Mouse (Mus musculus): ENCODE measurements around the gene 2810006K23Rik. TPM values are rescaled to one million over a fixed set of nuclear protein-coding genes. Genes with fewer than 3 reads are reported as not detected.
A peak's percentile ranks its signal among the peaks of the same experiment; 100 is the strongest.
"Not testable (repeated sequence)": the region's sequence is repeated elsewhere in the genome, so short reads cannot be mapped to it uniquely, and the experiment has no call there.

2810006K23Rik gene
- polyA plus RNA-seq, 1 experiment from 2014 or later: 10.5 TPM

DNA sequence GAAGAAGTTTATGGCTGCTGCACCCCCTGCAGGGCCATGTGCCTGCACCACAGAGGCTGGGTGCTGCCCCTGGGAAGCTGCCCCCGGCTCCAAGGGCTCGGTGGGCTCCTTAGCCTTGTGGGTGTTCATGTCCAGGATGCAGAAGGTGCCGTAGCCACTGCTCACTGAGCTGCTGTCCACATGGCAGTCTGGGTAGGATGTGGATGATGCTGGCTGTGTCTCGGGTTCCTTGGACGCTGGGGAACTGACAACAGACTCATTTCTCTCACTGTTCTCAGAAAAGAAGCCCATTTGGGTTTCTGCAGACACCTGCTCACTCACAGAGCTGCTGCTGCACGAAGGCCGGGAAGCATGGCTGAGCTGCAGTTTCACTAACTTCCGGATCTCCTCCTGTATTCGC, 12.4 kb upstream of the 2810006K23Rik start:
- no peak for ATAC-seq
- H3K4me2 ChIP-seq: no peak overlapping the region
- 84% methylated on average over 9 of the region's 9 CpGs for WGBS (ENCODE audit: insufficient replicate concordance)
- H3K4me3 ChIP-seq: no peak overlapping the region
- peaks cover 89% of the 10 kb centered on the region for H3K36me3 ChIP-seq
- no peak overlapping the region for H3K27ac ChIP-seq
- H3K9me3 ChIP-seq (replicated peaks): peaks cover 8% of the 10 kb centered on the region; the same call in 1 of the 2 replicates
- H3K9ac ChIP-seq: no peak overlapping the region
- peaks cover 13% of the 10 kb centered on the region for H3K4me1 ChIP-seq
- no peaks in the 10 kb centered on the region for H3K27me3 ChIP-seq (replicated peaks)

DNA sequence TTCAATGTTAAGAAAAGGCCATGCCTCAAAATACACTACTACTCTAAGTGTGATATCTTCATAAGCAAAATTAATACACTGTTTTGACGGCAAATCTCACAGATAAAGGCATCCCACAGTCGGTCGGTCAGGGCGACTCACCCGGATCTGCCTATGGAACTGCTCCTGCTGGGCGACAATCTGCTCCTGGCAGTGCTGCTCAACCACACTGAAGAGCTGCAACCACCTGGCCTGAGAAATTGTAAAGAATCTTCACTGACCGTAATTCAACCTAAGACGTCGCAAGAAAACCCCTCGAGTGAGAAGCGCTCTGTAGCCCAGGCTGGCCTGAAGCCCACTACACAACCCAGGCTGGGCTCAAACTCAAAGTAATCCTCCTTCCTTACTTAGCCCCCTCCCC, 11.9 kb upstream of the 2810006K23Rik start:
- Histone ChIP-seq H3K36me3 (peaks cover 89% of the 10 kb centered on the region), H3K4me3 (no peak overlapping the region), H3K9me3 (replicated peaks) (peaks cover 8% of the 10 kb centered on the region; the same call in 1 of the 2 replicates), H3K9ac (no peak overlapping the region), H3K4me1 (peaks cover 13% of the 10 kb centered on the region), H3K27me3 (replicated peaks) (no peaks in the 10 kb centered on the region), H3K4me2 (no peak overlapping the region), H3K27ac (no peak overlapping the region)
- WGBS (ENCODE audit: insufficient replicate concordance): 91% methylated on average over 11 of the region's 11 CpGs
- no peak for ATAC-seq

DNA sequence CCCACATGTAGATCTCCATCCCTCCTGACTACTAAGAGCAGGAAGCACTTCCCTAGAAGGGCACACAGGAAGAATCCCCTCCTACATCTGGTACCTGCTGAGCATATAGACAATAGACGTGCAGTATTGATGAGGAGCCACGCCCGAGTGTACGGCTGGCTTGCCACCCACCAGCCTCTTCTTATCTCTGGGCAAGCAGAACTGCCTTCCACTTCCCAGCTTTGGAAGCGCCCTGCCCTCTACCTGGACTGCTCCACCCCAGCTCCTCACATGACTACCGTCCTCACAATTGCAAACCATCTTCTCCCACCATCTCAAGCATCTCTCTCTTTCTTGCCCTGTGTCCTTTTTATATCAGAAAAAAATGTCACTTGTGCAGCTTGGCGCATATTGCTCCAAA, 10.2 kb upstream of the 2810006K23Rik start:
- H3K27ac ChIP-seq: no peak overlapping the region
- H3K36me3 ChIP-seq: peaks cover 82% of the 10 kb centered on the region
- no peak overlapping the region for H3K4me2 ChIP-seq
- peak; percentile 73 for ATAC-seq
- 52% methylated on average over 7 of the region's 7 CpGs for WGBS (ENCODE audit: insufficient replicate concordance)
- H3K4me3 ChIP-seq: no peak overlapping the region
- H3K27me3 ChIP-seq (replicated peaks): no peaks in the 10 kb centered on the region
- peaks cover 13% of the 10 kb centered on the region for H3K4me1 ChIP-seq
- H3K9ac ChIP-seq: no peak overlapping the region
- peaks cover 2% of the 10 kb centered on the region; the same call in 1 of the 2 replicates for H3K9me3 ChIP-seq (replicated peaks)

DNA sequence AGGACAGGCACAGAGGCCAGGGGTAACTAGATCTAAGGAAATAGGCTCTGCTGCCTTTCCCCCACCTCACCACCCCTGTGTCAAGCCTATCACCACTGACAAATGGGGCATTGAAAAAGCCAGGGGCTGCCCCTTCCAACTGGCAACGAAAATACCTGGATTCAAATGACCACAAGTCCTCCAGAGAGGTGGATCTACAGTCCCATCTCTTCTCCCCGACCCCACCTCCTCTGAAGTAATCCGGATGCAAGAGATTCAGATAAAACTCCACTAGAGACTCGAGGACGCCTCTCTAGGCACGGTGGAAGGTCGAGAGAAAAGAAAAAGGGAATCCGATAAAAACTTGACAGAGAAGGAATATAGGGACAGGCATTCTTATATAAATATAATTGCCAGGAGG, 1.1 kb upstream of the 2810006K23Rik start:
- H3K27ac ChIP-seq: peak overlapping the region; percentile 93; the same call in 1 of the 2 replicates
- peaks cover 23% of the 10 kb centered on the region for H3K36me3 ChIP-seq
- ATAC-seq: no peak
- H3K4me1 ChIP-seq: peaks cover 18% of the 10 kb centered on the region
- no peaks in the 10 kb centered on the region for H3K27me3 ChIP-seq (replicated peaks)
- WGBS (ENCODE audit: insufficient replicate concordance): 7% methylated on average over 8 of the region's 8 CpGs
- peak overlapping the region; percentile 84 for H3K4me2 ChIP-seq
- no peaks in the 10 kb centered on the region for H3K9me3 ChIP-seq (replicated peaks)
- H3K9ac ChIP-seq: peak overlapping the region; percentile 80
- H3K4me3 ChIP-seq: peak overlapping the region; percentile 75

DNA sequence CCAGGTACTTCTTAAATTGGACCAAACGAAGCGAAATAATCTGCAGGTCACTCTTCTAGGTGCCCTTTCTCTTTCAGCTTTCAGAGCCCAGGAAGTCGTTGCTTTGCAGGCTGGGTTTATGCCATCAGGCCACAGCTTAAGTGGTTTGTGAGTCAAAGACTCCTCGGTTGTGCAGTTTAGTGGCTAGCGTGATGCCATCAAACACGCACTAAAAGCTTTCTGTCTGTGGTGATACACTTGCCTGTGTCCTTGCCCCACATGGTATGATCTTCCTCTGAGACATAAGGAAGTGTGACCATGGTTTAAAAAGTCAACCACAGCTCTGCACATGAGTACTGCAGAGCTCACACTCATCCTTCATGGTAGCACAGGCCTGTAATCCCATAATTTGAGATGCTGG, 2.2 kb downstream of the 2810006K23Rik start:
- WGBS (ENCODE audit: insufficient replicate concordance): 84% methylated on average over 6 of the region's 6 CpGs
- peaks cover 21% of the 10 kb centered on the region for H3K4me1 ChIP-seq
- no peaks in the 10 kb centered on the region; the same call in 1 of the 2 replicates for H3K36me3 ChIP-seq
- H3K4me3 ChIP-seq: no peak overlapping the region
- no peaks in the 10 kb centered on the region for H3K27me3 ChIP-seq (replicated peaks)
- no peaks in the 10 kb centered on the region for H3K9me3 ChIP-seq (replicated peaks)
- no peak overlapping the region for H3K9ac ChIP-seq
- no peak overlapping the region for H3K4me2 ChIP-seq
- no peak for ATAC-seq
- no peak overlapping the region for H3K27ac ChIP-seq

DNA sequence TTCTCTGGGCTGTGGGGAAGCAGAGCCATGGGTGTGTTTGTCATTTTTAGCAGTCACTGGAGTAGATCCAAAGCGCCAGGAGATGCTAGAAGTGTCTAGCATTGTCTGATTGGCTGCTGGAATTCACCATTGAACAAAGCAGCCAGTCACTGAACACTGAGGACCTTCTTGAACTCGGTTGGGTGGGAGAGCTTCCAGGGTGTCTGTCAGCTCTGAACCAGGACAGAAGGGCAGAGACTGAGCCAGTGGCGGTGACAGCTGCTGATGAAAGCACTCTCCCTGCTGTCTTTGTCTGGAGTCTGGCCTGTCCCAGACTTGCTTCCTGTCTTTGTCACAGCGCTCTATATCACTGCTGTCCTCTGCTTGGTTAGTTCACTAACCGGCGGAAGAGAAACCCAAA, 6.5 kb downstream of the 2810006K23Rik start:
- ATAC-seq: no peak
- no peaks in the 10 kb centered on the region for H3K9me3 ChIP-seq (replicated peaks)
- H3K9ac ChIP-seq: no peak overlapping the region
- no peak overlapping the region for H3K4me2 ChIP-seq
- H3K36me3 ChIP-seq: peaks cover 3% of the 10 kb centered on the region; the same call in 1 of the 2 replicates
- H3K27me3 ChIP-seq (replicated peaks): no peaks in the 10 kb centered on the region
- WGBS (ENCODE audit: insufficient replicate concordance): 57% methylated on average over 6 of the region's 6 CpGs
- no peak overlapping the region for H3K4me3 ChIP-seq
- peaks cover 9% of the 10 kb centered on the region; the same call in 1 of the 2 replicates for H3K4me1 ChIP-seq
- H3K27ac ChIP-seq: no peak overlapping the region

DNA sequence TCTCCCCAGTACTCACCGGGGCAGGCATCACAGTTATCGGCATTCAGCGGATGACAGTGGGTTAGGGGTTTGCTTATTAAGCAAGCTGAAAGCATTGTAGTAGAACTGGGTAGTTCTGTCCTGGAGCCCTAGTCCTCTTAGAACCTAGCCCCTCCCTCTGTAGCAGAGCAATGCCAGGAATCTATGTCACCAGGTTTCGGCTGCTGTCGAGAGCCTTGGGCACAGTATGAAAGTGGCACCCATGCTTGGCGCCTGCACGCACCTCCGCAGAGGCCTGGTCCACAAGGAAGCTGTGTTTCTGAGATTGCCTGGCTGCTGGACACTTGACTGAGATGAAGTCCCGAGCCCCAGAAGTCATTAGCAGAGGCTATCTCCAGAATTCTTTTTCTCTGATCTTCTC, 9.2 kb downstream of the 2810006K23Rik start:
- no peak overlapping the region for H3K4me3 ChIP-seq
- H3K9ac ChIP-seq: no peak overlapping the region
- ATAC-seq: no peak
- no peaks in the 10 kb centered on the region for H3K9me3 ChIP-seq (replicated peaks)
- H3K36me3 ChIP-seq: peaks cover 8% of the 10 kb centered on the region; the same call in 1 of the 2 replicates
- WGBS (ENCODE audit: insufficient replicate concordance): 86% methylated on average over 9 of the region's 9 CpGs
- peaks cover 9% of the 10 kb centered on the region; the same call in 1 of the 2 replicates for H3K4me1 ChIP-seq
- no peak overlapping the region for H3K4me2 ChIP-seq
- no peaks in the 10 kb centered on the region for H3K27me3 ChIP-seq (replicated peaks)
- H3K27ac ChIP-seq: no peak overlapping the region

DNA sequence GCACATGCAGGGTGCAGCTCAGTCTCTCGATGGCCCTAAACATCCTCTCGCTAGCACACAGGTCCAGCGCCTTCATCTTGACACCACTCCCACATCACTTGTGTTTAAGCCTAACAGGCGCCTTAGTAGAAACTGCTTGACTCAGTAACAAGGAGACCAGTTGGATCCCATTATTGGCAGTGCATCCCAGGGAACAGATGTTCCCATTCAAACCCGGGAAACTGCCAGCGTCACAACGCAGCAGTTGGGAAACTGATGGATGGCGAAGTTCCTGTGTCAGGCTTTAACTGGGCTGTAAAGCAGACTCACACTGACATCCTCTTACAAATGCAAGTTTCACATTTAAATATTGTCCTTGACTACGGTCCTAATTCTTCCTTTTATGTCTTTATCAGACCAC, 10.0 kb downstream of the 2810006K23Rik start:
- 79% methylated on average over 9 of the region's 9 CpGs for WGBS (ENCODE audit: insufficient replicate concordance)
- peaks cover 9% of the 10 kb centered on the region; the same call in 1 of the 2 replicates for H3K4me1 ChIP-seq

DNA sequence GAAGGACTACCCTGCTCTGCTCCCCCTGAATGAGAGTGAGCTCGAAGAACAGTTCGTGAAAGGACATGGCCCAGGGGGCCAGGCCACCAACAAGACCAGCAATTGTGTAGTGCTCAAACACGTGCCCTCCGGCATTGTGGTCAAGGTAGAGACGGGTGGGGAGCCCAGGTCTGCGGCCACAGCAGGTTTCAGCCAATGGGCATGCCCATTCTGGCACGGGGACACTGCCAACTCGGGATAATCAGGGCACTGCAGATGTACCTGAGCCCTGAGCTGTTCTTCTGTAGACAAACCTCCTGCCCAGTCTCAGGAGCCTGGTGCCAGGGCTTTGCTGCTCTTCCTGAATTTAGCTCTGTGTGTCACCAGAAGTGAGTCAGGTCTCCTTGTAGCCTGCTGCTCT, 10.9 kb downstream of the 2810006K23Rik start:
- Histone ChIP-seq H3K27me3 (replicated peaks) (no peaks in the 10 kb centered on the region), H3K36me3 (peaks cover 8% of the 10 kb centered on the region; the same call in 1 of the 2 replicates), H3K4me2 (no peak overlapping the region), H3K4me1 (peaks cover 6% of the 10 kb centered on the region; the same call in 1 of the 2 replicates), H3K9me3 (replicated peaks) (no peaks in the 10 kb centered on the region), H3K27ac (no peak overlapping the region), H3K9ac (no peak overlapping the region), H3K4me3 (no peak overlapping the region)
- ATAC-seq: no peak
- 84% methylated on average over 8 of the region's 8 CpGs for WGBS (ENCODE audit: insufficient replicate concordance)

More for the DNA sequence above, 10.0 kb downstream of the 2810006K23Rik start:
- no peaks in the 10 kb centered on the region for H3K9me3 ChIP-seq (replicated peaks)
- H3K4me3 ChIP-seq: no peak overlapping the region
- no peak overlapping the region for H3K9ac ChIP-seq
- no peak for ATAC-seq
- no peak overlapping the region for H3K4me2 ChIP-seq
- H3K36me3 ChIP-seq: peaks cover 8% of the 10 kb centered on the region; the same call in 1 of the 2 replicates
- H3K27ac ChIP-seq: no peak overlapping the region
- no peaks in the 10 kb centered on the region for H3K27me3 ChIP-seq (replicated peaks)

DNA sequence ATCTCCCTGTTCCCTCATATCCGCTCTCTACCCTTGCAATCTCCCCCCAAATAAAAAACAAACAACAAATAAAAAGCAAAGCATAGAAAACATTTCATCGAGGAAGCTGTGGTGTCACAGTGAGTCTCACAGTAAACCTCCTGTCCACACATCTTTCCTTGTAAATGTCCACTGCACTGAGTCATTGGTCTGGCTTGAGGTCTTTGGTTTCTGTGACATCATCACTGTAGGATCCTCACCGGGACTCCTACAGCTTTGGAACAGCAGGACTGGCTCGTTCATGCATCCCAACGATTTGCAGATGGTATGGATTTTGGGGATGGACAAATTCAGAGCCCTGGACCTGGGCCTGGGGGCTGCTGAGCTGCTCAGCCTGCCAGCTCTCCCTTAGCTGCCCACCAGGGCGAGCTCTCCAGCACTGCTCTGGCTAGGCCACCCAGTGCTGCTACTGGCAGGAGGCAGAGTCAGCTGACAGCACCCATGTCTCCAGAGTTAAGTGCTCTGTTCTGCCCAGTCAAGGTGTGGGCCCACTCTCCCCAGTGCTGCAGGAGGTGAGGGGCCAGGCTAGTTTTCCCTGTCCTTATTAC, 14.0 kb downstream of the 2810006K23Rik start:
- WGBS (ENCODE audit: insufficient replicate concordance): 74% methylated on average over 6 of the region's 6 CpGs
- not testable (repeated sequence) for H3K4me1 ChIP-seq; H3K27ac ChIP-seq; H3K9ac ChIP-seq; H3K9me3 ChIP-seq (replicated peaks); H3K4me2 ChIP-seq; H3K27me3 ChIP-seq (replicated peaks); H3K4me3 ChIP-seq
- peak; percentile 61; the same call in 1 of the 2 replicates for ATAC-seq
- H3K36me3 ChIP-seq: peaks cover 30% of the 10 kb centered on the region

DNA sequence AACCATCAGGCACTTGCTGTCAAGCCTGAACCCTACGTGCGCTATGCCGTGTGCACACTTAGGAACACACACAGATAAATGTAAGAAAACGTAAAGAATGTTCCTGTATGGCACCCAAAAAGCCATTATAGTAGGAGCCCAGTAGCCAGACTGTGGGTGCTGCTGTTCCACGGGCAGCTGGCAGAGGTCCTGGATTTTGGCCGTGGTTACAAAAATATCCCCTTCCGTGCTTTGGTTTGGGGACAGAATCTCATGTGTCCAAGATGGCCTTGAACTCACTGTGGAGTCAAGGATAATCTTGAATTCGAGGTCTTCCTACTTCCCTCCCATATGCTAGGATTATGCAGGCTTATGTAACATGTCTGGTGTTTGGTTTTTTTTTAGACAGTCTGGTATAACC, 15.0 kb downstream of the 2810006K23Rik start:
- 82% methylated on average over 8 of the region's 8 CpGs for WGBS (ENCODE audit: insufficient replicate concordance)
- ATAC-seq: no peak
- H3K9me3 ChIP-seq (replicated peaks): no peaks in the 10 kb centered on the region

DNA sequence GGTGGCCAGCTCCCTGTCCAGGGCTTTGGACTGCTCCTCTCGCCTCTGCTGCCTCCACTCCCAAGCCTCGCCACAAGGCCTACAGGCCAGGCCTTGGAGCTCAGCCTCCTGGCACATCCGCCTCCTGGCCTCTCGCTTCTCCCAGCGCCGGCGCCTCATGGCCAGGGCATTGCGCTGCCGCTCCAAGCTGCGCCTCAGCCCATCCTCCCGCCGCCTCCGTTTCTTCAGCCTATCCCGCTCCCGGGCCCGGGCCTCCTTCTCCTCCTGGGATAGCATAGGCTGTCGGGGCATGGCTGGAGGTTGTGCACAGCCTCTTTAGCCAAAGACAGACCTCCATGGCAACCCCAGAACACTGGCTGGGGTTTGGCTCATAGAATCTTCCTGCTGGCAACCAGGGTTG, 21.3 kb downstream of the 2810006K23Rik start:
- WGBS (ENCODE audit: insufficient replicate concordance): 89% methylated on average over 17 of the region's 17 CpGs
- ATAC-seq: no peak
- H3K4me2 ChIP-seq: no peak overlapping the region
- H3K27me3 ChIP-seq (replicated peaks): no peaks in the 10 kb centered on the region
- peaks cover 61% of the 10 kb centered on the region for H3K36me3 ChIP-seq
- H3K27ac ChIP-seq: 0 out of 2 replicates have a peak overlapping the region, but pooled peaks have one; percentile 6
- no peaks in the 10 kb centered on the region for H3K9me3 ChIP-seq (replicated peaks)
- no peak overlapping the region for H3K4me3 ChIP-seq
- H3K4me1 ChIP-seq: peaks cover 42% of the 10 kb centered on the region
- H3K9ac ChIP-seq: no peak overlapping the region

More for the DNA sequence above, 15.0 kb downstream of the 2810006K23Rik start:
- no peaks in the 10 kb centered on the region for H3K4me1 ChIP-seq
- H3K9ac ChIP-seq: no peak overlapping the region
- no peak overlapping the region for H3K27ac ChIP-seq
- no peak overlapping the region for H3K4me2 ChIP-seq
- no peak overlapping the region for H3K4me3 ChIP-seq
- H3K36me3 ChIP-seq: peaks cover 40% of the 10 kb centered on the region
- no peaks in the 10 kb centered on the region for H3K27me3 ChIP-seq (replicated peaks)
